Mouse (Mus musculus) thymus, postnatal 36 days (tissue): ENCODE measurements around the gene Vsx1.

Experiments used
- DNase-seq, 2 experiments: peaks; one replicate each; pipeline ENCODE4 v3.0.0; 2022; ENCODE audit warnings: mixed read lengths in 2 of 2

Vsx1 gene

DNA sequence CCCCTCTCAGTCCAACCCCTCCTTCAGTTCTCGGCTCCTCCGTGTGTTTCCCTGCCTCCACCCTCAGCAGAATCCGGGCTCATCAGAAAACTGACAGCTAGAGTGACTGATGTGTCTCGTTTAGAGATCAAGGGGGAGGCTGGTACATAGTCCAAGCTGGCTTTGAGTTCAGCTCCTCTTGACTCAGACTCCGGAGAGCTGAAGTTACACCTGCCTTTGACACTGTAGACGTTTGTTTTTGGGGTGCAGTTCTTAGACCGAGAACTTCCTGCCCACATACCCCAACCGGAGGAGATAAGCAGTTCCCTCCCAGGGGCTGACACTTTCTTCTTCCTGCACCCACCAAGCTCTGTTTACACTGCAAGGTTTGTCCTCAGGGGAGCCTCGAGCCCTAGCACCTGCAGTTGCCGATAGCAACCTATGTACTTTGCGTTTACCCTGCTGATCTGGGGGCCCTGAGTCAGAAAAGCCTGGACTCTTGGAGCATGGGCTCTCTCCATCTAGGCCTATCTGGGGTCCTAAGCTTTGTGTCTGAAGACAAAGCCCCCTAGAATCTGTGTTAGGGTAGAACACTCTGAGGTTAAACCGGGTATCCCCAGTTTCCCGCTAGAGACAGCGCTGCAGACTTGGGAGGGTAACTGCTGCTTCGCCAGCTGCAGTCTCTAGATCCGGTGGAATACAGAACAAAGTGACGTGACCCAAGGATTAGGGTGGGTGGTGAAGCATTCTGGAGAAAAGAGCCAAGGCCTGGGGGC is 21.9 kb downstream of the Vsx1 start:
- DNase-seq, result peak; percentile 80 to 87

DNA sequence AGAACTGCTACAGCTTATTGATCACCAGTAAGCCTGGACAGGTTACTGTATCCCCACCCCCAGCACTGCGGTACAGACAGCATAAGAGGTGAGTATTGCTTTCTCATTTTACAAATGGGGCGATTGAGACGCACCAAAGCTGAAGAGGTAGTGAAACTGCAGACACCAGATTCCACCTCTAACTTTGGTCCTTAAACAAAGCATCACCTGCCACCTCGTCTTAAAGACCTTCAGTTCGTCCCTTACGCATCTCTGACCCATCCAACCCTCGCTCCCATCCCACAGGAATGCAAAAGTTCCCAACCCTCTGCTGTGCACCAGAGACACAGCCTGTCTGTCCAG is 22.5 kb downstream of the Vsx1 start:
- DNase-seq, result no peak

DNA sequence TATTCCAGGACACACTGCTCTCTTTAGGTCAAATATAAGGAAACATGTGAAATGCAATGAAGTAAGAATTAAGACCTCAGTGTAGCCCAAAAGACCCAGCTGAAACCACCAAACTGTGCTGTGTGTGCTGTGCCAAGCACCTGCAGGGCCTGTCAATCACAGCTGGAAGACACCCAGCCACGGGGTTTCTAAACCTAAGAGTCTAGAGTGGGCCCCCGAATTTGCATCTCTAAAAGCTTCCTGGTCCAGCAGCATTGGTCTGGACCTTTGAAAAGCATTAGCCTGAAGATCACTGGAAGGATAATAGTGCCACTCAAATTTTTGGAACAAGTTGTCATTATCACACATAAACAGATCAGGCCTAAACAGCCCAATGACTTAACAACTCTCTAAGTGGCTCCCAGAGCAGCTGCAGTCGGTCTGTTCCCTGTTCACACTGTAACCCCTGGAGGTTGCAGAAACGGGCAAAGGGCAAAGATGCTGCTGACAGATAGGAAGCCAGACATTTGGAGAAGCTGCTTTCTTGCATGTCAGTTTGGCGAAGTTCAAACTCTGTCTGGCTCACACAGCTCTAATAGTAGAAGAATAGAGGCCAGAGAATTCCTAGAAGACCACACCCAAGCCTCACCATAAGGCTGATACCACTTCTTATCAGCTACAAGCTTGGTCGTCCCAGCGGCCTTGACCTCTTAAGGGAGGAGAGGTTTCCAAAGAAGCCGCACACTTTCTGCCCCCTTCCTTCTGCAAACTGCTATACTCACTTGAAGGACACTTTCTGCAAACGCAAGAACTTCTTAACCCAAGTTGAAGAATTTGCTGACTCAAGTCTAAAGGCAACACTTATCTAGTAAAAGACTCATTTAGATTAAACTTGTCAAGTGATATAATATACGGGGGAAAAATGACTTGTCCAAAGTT is 23.4 kb downstream of the Vsx1 start:
- DNase-seq, result peak; percentile 46 to 68

DNA sequence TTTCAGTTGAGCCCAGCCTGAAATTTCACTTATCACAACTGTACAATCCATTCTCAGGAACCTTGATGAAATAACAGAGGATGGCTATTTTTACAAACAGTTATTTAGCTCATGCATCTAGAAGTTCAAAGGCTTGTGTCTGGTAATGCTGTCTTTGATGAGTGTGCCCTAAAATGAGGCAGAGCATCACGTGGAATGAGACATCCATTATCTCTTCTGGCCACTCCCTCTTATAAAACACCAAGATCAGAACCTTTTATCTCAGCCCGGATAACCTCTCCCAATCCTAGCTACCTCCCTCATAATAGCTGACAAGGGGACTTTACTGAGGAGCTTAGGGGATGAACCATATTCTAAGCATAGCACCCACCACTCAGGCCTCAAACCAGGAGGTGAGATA is 24.2 kb downstream of the Vsx1 start:
- DNase-seq, result no peak

DNA sequence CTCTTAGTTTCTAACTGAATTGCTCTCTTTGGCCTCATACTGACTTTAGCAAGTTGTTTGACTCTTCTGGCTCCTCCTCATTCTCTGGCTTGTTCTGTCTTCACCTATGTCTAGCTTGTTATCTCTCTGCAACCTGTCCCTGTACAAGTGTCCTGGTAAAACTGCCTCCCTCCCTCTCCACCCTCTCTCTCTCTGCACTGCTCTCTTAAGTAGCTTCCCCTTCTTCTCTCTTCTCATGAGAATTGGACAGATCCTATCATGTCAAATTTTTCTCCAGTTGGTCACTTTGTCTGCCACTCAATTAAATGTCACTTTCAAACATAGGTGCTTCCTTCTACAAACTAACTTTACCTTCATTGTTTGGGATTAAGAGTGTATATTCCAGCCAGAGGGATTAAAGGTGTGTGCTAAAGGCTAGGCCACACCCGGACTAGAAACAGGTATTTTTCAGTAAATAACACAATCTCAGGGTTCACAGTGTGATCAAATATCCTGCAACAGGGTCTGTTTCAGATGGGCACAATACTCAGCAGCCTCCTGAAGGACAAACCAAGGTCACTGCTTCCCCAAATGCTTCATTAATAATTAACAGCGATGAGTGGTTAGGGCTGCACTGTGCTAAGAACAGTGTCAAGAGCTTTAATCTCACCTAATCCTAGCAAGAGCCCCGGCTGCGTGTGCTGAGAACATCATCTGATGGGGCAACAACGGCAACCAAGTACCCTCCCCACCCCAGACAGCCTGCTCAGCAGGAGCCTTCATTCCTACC is 24.8 kb downstream of the Vsx1 start:
- DNase-seq, result no peak

DNA sequence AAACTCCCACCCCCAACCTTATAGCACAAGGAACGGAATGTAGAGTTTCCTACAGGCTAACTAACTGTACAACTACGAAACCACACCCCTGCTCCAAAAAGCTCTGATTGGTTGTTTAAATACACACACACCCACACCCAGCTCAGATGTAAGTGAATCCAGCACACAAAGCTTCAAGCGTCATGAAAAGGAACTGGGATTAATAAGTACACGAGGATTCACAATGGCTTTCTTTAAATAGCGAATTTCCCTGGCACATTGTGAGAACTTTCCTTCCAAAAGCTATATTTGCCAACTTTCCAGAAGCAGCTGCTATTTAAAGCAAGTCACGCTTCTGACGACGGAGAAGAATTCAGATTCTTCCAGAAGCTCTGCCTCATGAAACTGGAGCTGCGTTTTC is 25.9 kb downstream of the Vsx1 start:
- DNase-seq, result no peak

DNA sequence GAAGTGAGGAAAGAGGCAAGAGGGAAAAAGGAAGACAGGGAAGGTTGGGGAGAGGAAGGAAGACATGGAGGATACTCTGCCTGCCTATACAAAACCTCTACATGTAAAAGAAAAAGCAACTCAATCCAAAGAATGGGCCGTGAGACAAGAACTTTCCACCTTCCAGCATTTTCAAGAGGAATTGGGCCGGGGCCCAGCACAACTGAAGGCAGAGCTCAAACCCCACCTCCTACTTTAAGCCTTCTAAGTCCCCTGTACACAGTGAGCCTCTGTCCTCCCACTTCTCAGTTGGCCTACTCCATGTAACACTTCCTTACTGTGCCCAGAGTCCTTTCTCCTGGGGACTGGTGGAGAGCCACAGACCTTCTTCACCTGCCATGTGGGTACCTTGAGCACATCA is 27.2 kb downstream of the Vsx1 start:
- no peak for DNase-seq

DNA sequence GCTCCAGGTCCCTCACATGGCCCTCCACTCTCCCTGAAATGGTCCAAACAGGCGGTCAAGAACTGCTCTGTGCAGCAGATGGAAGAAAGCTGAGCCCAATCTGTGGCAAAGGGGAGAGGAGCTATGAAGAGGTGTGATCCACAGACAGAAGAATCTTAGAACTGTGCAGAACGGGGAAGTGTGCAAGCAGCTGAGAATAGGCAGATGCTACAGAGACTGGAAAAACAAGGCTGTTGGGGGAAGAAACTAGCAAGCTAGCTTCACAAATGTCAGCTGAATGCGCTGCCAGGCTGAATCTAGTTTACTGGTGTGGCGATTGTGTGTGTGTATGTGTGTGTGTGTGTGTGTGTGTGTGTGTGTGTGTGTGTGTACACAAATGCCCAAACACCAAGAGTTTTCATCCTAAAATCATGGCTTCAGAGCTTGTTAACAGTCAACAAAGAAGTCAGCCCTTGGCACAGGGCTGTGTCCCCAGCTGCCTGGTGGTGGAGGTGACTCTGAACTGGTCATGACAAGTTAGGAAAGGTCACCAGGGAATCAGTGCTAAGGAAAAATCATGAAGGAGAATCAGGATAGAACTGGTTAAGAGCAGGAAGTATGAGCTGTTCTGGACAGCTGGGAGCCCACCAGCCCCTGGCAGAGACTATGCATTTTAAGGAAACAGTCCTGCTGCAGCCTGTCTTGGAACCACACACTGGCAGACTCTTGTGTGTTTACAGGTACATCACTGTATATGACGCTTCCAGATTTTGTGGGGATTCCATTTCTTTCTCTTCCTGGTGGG is 28.3 kb downstream of the Vsx1 start:
- DNase-seq, result no peak

DNA sequence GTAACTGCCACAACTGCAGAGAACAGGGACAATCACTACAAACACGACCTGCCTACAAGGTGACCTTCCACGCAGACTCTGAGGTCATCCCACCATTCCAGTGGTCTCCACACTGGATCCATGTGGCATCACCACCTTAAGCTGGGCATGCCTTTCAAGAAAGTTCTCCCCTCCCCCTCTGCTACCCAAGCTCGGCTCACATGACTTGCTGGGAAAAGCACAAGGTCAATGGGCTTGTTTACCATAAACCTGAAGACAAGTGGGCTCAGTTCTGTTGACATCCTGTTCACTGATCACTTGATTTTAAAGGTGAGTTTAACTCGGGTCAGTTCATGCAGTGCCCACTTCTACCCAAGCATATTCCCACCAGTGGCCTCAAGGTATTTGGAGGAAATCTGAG is 29.1 kb downstream of the Vsx1 start:
- DNase-seq, result no peak

DNA sequence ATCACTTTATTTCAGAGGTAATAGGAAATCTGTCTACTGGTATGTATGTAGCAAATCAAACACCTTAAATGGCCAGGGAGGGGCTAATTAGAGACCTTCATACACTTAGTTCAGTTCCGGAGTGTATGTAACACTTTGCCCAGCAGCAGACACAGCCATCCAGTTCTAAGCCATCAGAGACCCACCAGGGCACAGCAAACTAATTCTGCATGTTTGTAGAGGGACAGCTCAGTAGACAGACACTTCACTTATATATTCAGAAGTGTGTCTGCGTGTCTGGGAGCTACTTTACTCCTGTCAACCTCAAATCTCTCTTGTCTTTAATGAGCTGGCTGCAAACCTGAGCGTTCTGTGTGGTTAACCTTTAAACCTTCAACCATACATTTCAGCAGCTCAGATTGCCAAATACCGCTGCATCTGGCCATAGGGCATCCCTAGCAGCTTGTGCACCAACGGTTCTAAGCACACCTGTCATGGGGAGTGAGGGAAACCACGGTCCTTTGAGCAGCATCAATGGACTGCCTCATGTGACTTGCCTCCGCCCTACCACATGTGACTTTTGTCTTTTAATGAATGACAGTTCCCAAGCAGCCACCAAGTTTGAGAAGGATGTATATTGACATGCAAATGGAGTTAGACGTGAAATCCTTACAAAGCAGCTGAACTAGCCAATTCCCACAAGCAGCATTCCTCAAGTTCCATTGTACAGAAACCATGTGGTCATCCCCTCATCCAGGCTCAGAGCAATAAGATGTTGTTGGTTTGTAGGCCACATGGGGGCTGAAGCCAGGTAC is 32.0 kb downstream of the Vsx1 start:
- DNase-seq, result peak; percentile 60 to 79

DNA sequence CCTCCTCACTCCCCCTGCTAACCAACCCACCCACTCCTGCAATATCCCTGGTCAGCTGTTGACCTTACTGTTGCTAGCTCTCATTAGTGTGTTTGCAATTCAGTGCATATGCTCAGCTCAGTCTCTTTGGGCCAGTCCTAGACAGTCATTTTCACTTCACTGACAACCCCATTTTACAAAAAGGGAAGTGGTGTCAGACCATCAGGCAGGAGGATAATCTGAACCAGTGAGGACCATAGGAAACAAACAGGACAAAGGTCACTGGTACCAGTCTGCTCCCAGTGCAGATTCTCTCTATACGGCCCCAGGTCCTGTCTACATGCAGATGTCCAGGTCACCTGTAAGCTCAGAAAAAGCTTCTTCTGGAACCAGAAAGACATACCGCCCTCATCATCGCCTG is 33.0 kb downstream of the Vsx1 start:
- no peak for DNase-seq

DNA sequence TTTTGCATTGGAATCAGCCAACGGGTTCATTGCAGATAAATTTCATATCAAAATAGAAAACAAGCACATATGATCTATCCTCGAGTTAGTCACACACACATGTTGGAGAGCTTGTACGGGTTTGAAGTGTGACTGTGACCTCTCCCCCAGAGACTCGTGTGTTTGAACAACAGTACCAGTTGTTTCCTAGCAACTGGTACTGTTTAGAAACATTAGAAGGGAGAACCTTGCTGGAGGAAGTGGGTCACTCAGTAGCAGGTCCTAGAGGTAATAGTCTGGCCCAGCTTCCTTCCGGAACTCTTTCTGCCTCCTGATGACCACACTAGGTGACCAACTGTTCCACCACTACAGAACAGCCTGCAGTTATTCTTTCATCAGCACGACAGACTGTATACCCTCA is 33.9 kb downstream of the Vsx1 start:
- no peak for DNase-seq

DNA sequence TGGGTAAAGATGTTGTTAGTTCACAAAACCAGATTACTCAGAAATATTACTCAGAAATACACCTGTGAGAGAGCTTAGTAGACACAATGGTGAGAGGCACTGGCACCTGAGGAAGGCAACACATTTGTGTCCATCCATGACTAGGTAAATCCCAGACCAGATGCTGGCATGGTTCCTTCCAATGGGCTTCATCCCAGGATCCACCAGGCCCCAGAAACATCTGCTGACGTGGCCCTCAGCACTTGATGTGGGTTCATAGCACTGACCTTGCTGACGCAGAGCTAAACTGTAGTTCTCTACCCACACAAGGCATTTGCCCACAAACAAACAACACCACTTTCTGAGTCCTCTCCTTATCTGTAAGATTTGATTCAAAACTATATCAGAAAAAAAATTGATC is 34.3 kb downstream of the Vsx1 start:
- no peak for DNase-seq

DNA sequence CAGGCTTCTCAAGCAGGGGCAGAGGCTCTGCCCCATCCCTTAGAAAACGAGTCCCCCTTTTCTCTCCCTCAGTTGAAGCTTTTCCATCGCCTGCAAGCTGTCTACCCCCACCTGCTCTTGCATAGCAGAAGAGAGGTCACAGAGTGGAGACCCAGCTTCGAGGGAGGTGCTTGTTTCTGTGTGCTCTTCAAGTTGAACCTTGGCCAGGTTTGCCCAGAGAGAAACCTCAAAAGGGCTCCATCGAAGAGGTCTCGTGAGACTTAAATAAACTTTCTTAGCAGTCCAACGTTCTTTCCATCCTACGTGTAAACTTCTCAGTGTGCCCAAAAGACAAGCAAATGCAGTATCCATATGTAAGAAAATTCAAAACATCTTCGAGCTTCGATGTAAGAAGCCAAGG is 37.8 kb downstream of the Vsx1 start:
- DNase-seq, result peak in 1 of 2 experiments; percentile 9

DNA sequence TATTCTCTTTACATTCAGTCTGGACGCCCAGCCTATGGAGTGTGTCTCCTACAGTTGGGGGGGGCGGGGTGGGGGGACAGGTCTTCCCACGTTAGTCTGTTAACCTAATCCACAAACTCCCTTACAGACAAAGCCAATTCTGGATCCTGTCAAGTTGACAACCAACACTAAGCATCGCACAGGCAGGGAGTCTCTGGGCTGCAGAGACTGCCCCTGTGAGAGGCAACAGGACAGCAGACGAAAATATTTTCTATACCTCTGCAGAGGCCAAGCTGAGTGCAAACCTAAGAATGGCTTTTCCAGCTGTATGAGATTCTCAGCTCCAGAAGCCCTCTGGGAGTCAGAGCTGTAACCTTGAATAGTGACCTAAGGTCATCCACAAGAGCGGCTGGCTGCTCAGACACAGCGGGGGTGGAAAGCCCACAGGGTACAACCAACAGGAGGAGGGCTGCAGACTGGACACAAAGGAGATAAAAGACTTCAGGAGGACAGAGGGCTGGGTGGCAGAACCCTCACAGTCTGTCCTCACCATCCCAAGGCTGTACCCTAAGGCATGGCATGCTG is 38.6 kb downstream of the Vsx1 start:
- DNase-seq, result no peak

DNA sequence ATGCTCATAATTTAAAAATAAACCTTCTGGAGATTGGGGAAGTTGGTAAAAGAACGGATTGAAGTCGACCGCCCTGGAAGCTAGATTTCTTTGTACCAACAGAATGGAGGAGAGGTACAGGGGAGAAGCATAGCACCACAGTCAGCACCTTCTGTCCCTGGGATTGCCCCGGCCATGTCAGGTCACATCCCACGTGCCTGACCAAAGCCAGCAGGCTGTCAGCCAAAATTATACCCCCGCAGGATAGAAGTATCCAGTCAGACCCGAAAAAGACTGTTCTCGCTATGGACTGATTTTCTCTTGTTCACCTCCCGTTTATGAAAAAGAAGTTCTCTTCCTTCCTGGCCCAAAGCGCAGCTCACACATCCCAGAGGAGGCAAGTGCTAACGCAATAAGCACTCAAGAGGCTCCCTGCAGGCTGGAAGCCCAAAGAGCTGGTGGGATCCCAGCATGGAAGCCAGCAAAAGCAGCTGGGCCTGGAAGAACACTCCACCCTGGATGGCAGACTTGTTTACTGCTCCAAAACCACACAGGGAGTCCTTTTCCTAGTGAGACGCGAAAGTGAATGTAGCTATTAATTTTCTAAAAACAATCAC is 40.8 kb downstream of the Vsx1 start:
- DNase-seq, result no peak

DNA sequence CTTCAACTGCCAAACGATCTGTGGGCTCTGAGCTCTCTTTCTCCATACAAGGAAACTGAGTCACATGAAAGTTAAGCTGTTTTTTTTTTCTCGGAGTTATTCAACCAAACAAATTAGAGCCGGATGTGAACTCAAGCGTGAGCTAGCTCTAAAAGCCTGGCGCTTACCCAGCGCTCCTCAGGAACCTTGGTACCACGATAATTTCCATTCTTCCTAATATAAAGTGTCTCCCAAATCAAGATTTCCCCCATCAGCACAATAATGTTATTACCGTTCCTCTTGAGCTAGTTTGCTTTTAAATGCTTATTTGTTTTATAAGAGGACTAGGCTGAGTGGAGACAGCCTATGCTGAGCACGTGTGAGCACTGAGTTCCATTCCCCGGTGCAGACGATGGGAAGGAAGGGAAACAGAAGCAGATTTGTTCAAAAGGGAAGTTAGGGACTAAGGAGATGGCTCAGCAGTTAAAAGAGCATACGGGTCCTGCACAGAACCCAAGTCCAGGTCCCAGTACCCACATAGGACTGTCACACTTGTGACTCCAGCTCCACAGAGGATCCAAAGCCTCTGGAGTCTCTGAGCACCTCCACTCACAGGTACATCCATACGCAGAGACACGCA is 41.4 kb downstream of the Vsx1 start:
- DNase-seq, result no peak

DNA sequence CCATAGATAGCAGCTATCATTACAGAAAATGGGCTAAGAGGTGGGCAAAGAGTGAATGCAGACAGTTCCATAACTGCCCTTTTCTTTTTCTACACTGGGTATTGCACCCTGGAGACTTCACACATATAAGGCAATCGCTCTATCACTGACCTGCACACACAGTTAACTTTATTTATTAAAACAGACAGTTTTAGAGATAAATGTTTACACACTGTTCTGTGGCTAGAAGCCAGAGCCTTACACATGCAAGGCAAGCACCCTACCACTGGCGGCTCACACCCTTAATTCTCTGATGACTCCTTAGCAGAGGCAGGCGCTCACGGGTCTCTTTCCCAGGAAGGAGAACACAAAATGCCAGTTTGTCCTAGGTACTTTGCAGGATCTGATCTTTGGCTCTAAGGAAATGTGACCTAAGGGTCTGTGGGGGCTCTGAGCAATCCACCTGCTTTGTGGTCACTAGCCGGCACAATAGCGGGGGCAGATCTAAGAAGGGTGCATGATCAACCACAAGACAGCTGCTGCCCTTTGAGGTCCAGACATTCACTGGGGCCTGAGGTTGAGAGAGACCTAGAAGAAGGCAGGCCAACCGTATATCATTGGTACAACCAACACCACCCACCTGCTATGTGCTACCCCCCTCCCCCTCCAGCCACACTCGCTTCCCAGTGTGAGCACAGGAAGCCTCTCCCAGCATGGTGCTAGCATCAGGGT is 42.6 kb downstream of the Vsx1 start:
- no peak for DNase-seq

DNA sequence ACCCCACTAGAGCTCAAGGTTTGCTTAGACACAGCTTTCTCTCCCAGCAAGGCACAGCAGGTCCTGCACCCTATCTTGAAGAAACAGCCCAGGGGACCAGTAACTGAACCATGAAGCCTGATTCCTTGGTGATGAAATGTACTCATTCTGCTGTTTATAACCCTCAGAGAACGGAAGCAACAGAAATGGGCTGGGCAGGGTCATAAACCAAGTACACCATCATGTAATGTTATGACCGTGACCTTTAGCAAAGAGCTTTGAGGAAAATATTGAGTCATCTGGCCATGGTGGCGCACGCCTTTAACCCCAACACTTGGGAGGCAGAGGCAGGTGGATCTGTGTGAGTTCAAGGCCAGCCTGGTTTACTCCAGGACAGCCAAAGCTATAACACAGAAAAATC is 43.9 kb downstream of the Vsx1 start:
- DNase-seq, result no peak
